Mouse (Mus musculus): ENCODE measurements around the gene Nfkbil1. TPM values are rescaled to one million over a fixed set of nuclear protein-coding genes. Genes with fewer than 3 reads are reported as not detected.

The Nfkbil1 gene
- total RNA-seq, 2 experiments from 2014 or later = 15.5 to 20.1 TPM

- no peak for DNase-seq
These were observed 30.9 kb downstream of the Nfkbil1 start, which contains the start of gene Lta for GRCm38 (mm10) chr17:35204494-35205379. Lta (minus strand) TSS chr17:35205351.

- DNase-seq = no peak
These were observed 33.1 kb downstream of the Nfkbil1 start for GRCm38 (mm10) chr17:35202442-35202841.

GRCm38 (mm10) chr17:35201787-35202186 is 33.8 kb downstream of the Nfkbil1 start, which contains the start of gene Tnf:
Tnf (minus strand) TSS chr17:35202007.
- peak; percentile 51 to 69 for DNase-seq

- DNase-seq = no peak
These were observed 34.5 kb downstream of the Nfkbil1 start for GRCm38 (mm10) chr17:35201128-35201527.

- no peak for DNase-seq
These were observed 35.2 kb downstream of the Nfkbil1 start for GRCm38 (mm10) chr17:35200398-35200797.

- no peak for DNase-seq
These were observed 36.6 kb downstream of the Nfkbil1 start for GRCm38 (mm10) chr17:35198946-35199345.

- DNase-seq = no peak
These were observed 37.6 kb downstream of the Nfkbil1 start for GRCm38 (mm10) chr17:35198029-35198428.

GRCm38 (mm10) chr17:35197126-35197525 is 38.5 kb downstream of the Nfkbil1 start:
- no peak for DNase-seq

- DNase-seq = no peak
These were observed 39.3 kb downstream of the Nfkbil1 start for GRCm38 (mm10) chr17:35196321-35196641.

GRCm38 (mm10) chr17:35195631-35196320 is 39.8 kb downstream of the Nfkbil1 start:
- peak; percentile 88 to 92 for DNase-seq

- no peak for DNase-seq
These were observed 40.6 kb downstream of the Nfkbil1 start for GRCm38 (mm10) chr17:35194844-35195630.

- peak; percentile 67 to 71 for DNase-seq
These were observed 41.4 kb downstream of the Nfkbil1 start, which contains the start of gene Ltb for GRCm38 (mm10) chr17:35193881-35194843. Ltb (plus strand) TSS chr17:35194439.

- peak in 1 of 2 experiments; percentile 37 for DNase-seq
These were observed 42.7 kb downstream of the Nfkbil1 start for GRCm38 (mm10) chr17:35192924-35193323.

- DNase-seq = no peak
These were observed 43.9 kb downstream of the Nfkbil1 start for GRCm38 (mm10) chr17:35191723-35192122.

- no peak for DNase-seq
These were observed 45.5 kb downstream of the Nfkbil1 start for GRCm38 (mm10) chr17:35190096-35190495.

- DNase-seq = no peak
These were observed 46.4 kb downstream of the Nfkbil1 start for GRCm38 (mm10) chr17:35189186-35189585.

- DNase-seq = no peak
These were observed 47.5 kb downstream of the Nfkbil1 start, which contains the start of gene Lst1 for GRCm38 (mm10) chr17:35187959-35188610. Lst1 (minus strand) TSS chr17:35188439.

GRCm38 (mm10) chr17:35187345-35187744 is 48.2 kb downstream of the Nfkbil1 start:
- DNase-seq = no peak

GRCm38 (mm10) chr17:35186681-35187080 is 48.9 kb downstream of the Nfkbil1 start:
- DNase-seq = peak in 1 of 2 experiments; percentile 32

Data from adrenal gland, postnatal 36 days (tissue).